Mouse (Mus musculus): ENCODE measurements around the gene Tada2a.

- TF ChIP-seq CTCF (IDR thresholded peaks at IDR 0.05; ENCODE audit: control insufficient read depth, insufficient read depth, low read length) (0 out of 2 replicates have a peak, but pooled peaks have one; percentile 15), POLR2A (IDR thresholded peaks at IDR 0.05; ENCODE audit: borderline replicate concordance, control insufficient read depth, low read depth, low read length) (no peak)
These were observed 21.5 kb upstream of the Tada2a start for GRCm38 (mm10) chr11:84150884-84151283.

All from bone marrow, adult 2 months (tissue).